Mouse (Mus musculus): ENCODE results near the gene Snd1. TPM values are rescaled to one million over a fixed set of nuclear protein-coding genes. Genes with fewer than 3 reads are reported as not detected.

Snd1 gene
- polyA plus RNA-seq, 1 experiment from 2014 or later = 110 TPM

- H3K9me3 ChIP-seq = no peaks in the 10 kb centered on the region
These were observed 399.8 kb downstream of the Snd1 start for GRCm38 (mm10) chr6:28874759-28875158.

GRCm38 (mm10) chr6:28875333-28875732 is 400.4 kb downstream of the Snd1 start:
- peaks cover 74% of the 10 kb centered on the region for H3K4me1 ChIP-seq
- no peaks in the 10 kb centered on the region for H3K27me3 ChIP-seq (ENCODE audit: poor library complexity, severe bottlenecking)
- H3K9me3 ChIP-seq = no peaks in the 10 kb centered on the region
- H3K27ac ChIP-seq = no peak overlapping the region
- H3K36me3 ChIP-seq (replicated peaks) = peaks cover 23% of the 10 kb centered on the region
- no peak overlapping the region for H3K4me3 ChIP-seq
- WGBS = 95% methylated on average over 1 of the region's 1 CpGs
- no peak for DNase-seq (ENCODE audit: extremely low spot score, low spot score)

More at GRCm38 (mm10) chr6:28874759-28875158, 399.8 kb downstream of the Snd1 start:
- 91% methylated on average over 5 of the region's 5 CpGs for WGBS
- Histone ChIP-seq H3K27me3 (ENCODE audit: poor library complexity, severe bottlenecking) (no peaks in the 10 kb centered on the region), H3K36me3 (replicated peaks) (peaks cover 17% of the 10 kb centered on the region), H3K27ac (no peak overlapping the region), H3K4me3 (no peak overlapping the region), H3K4me1 (peaks cover 68% of the 10 kb centered on the region)
- no peak for DNase-seq (ENCODE audit: extremely low spot score, low spot score)

- Histone ChIP-seq H3K36me3 (replicated peaks) (peaks cover 27% of the 10 kb centered on the region), H3K9me3 (no peaks in the 10 kb centered on the region), H3K27me3 (ENCODE audit: poor library complexity, severe bottlenecking) (no peaks in the 10 kb centered on the region), H3K4me1 (peaks cover 86% of the 10 kb centered on the region), H3K4me3 (no peak overlapping the region), H3K27ac (no peak overlapping the region)
- DNase-seq (ENCODE audit: extremely low spot score, low spot score) = no peak
- WGBS = 28% methylated on average over 3 of the region's 3 CpGs
These were observed 401.6 kb downstream of the Snd1 start for GRCm38 (mm10) chr6:28876492-28876891.

- H3K4me1 ChIP-seq = peaks cover 74% of the 10 kb centered on the region
- H3K27ac ChIP-seq = peak overlapping the region; percentile 80
- H3K27me3 ChIP-seq (ENCODE audit: poor library complexity, severe bottlenecking) = no peaks in the 10 kb centered on the region
- DNase-seq (ENCODE audit: extremely low spot score, low spot score) = peak; percentile 44
- peaks cover 35% of the 10 kb centered on the region for H3K36me3 ChIP-seq (replicated peaks)
- H3K9me3 ChIP-seq = no peaks in the 10 kb centered on the region
- no peak overlapping the region for H3K4me3 ChIP-seq
- 23% methylated on average over 7 of the region's 7 CpGs for WGBS
These were observed 403.2 kb downstream of the Snd1 start for GRCm38 (mm10) chr6:28877945-28878666.

GRCm38 (mm10) chr6:28879315-28879714 is 404.4 kb downstream of the Snd1 start:
- Histone ChIP-seq H3K36me3 (replicated peaks) (peaks cover 47% of the 10 kb centered on the region), H3K27me3 (ENCODE audit: poor library complexity, severe bottlenecking) (no peaks in the 10 kb centered on the region), H3K27ac (no peak overlapping the region), H3K4me1 (peaks cover 62% of the 10 kb centered on the region), H3K4me3 (no peak overlapping the region), H3K9me3 (no peaks in the 10 kb centered on the region)
- 79% methylated on average over 8 of the region's 8 CpGs for WGBS
- DNase-seq (ENCODE audit: extremely low spot score, low spot score) = no peak

GRCm38 (mm10) chr6:28880909-28881308 is 406.0 kb downstream of the Snd1 start:
- Histone ChIP-seq H3K4me1 (peaks cover 57% of the 10 kb centered on the region), H3K9me3 (no peaks in the 10 kb centered on the region), H3K4me3 (no peak overlapping the region), H3K27ac (no peak overlapping the region), H3K36me3 (replicated peaks) (peaks cover 53% of the 10 kb centered on the region), H3K27me3 (ENCODE audit: poor library complexity, severe bottlenecking) (no peaks in the 10 kb centered on the region)
- no peak for DNase-seq (ENCODE audit: extremely low spot score, low spot score)
- WGBS = 84% methylated on average over 4 of the region's 4 CpGs

- no peak overlapping the region for H3K4me3 ChIP-seq
- 78% methylated on average over 5 of the region's 5 CpGs for WGBS
- peaks cover 31% of the 10 kb centered on the region for H3K4me1 ChIP-seq
- H3K27me3 ChIP-seq (ENCODE audit: poor library complexity, severe bottlenecking) = no peaks in the 10 kb centered on the region
- peaks cover 71% of the 10 kb centered on the region for H3K36me3 ChIP-seq (replicated peaks)
- no peak overlapping the region for H3K27ac ChIP-seq
- no peaks in the 10 kb centered on the region for H3K9me3 ChIP-seq
- DNase-seq (ENCODE audit: extremely low spot score, low spot score) = no peak
These were observed 408.6 kb downstream of the Snd1 start for GRCm38 (mm10) chr6:28883518-28883917.

- 90% methylated on average over 7 of the region's 7 CpGs for WGBS
- H3K4me3 ChIP-seq = no peak overlapping the region
- no peak overlapping the region for H3K27ac ChIP-seq
- H3K27me3 ChIP-seq (ENCODE audit: poor library complexity, severe bottlenecking) = no peaks in the 10 kb centered on the region
- DNase-seq (ENCODE audit: extremely low spot score, low spot score) = no peak
- H3K36me3 ChIP-seq (replicated peaks) = peaks cover 86% of the 10 kb centered on the region
- H3K9me3 ChIP-seq = no peaks in the 10 kb centered on the region
- peaks cover 19% of the 10 kb centered on the region for H3K4me1 ChIP-seq
These were observed 411.9 kb downstream of the Snd1 start for GRCm38 (mm10) chr6:28886724-28887440.

GRCm38 (mm10) chr6:28890426-28890825 is 415.5 kb downstream of the Snd1 start:
- H3K4me3 ChIP-seq = no peak overlapping the region
- 90% methylated on average over 6 of the region's 6 CpGs for WGBS
- peaks cover 27% of the 10 kb centered on the region for H3K4me1 ChIP-seq
- no peaks in the 10 kb centered on the region for H3K9me3 ChIP-seq
- peaks cover 63% of the 10 kb centered on the region for H3K36me3 ChIP-seq (replicated peaks)
- no peak overlapping the region for H3K27ac ChIP-seq
- DNase-seq (ENCODE audit: extremely low spot score, low spot score) = no peak
- no peaks in the 10 kb centered on the region for H3K27me3 ChIP-seq (ENCODE audit: poor library complexity, severe bottlenecking)

- Histone ChIP-seq H3K36me3 (replicated peaks) (peaks cover 52% of the 10 kb centered on the region), H3K4me1 (peaks cover 36% of the 10 kb centered on the region), H3K9me3 (no peaks in the 10 kb centered on the region), H3K27me3 (ENCODE audit: poor library complexity, severe bottlenecking) (no peaks in the 10 kb centered on the region), H3K27ac (no peak overlapping the region), H3K4me3 (no peak overlapping the region)
- no peak for DNase-seq (ENCODE audit: extremely low spot score, low spot score)
- WGBS = 72% methylated on average over 9 of the region's 9 CpGs
These were observed 416.5 kb downstream of the Snd1 start for GRCm38 (mm10) chr6:28891480-28891879.

GRCm38 (mm10) chr6:28895004-28895515 is 420.1 kb downstream of the Snd1 start:
- DNase-seq (ENCODE audit: extremely low spot score, low spot score) = no peak
- Histone ChIP-seq H3K27me3 (ENCODE audit: poor library complexity, severe bottlenecking) (no peaks in the 10 kb centered on the region), H3K36me3 (replicated peaks) (peaks cover 19% of the 10 kb centered on the region), H3K4me1 (peaks cover 60% of the 10 kb centered on the region), H3K4me3 (no peak overlapping the region), H3K27ac (no peak overlapping the region), H3K9me3 (no peaks in the 10 kb centered on the region)
- 84% methylated on average over 12 of the region's 12 CpGs for WGBS

- H3K4me3 ChIP-seq = no peak overlapping the region
- DNase-seq (ENCODE audit: extremely low spot score, low spot score) = no peak
- peaks cover 12% of the 10 kb centered on the region for H3K36me3 ChIP-seq (replicated peaks)
- 82% methylated on average over 6 of the region's 6 CpGs for WGBS
- H3K4me1 ChIP-seq = peaks cover 53% of the 10 kb centered on the region
- no peaks in the 10 kb centered on the region for H3K9me3 ChIP-seq
- no peak overlapping the region for H3K27ac ChIP-seq
- no peaks in the 10 kb centered on the region for H3K27me3 ChIP-seq (ENCODE audit: poor library complexity, severe bottlenecking)
These were observed 420.8 kb downstream of the Snd1 start for GRCm38 (mm10) chr6:28895726-28896125.

GRCm38 (mm10) chr6:28896762-28897320 is 421.9 kb downstream of the Snd1 start:
- no peak for DNase-seq (ENCODE audit: extremely low spot score, low spot score)
- 55% methylated on average over 5 of the region's 5 CpGs for WGBS
- Histone ChIP-seq H3K4me1 (peaks cover 42% of the 10 kb centered on the region), H3K4me3 (no peak overlapping the region), H3K27ac (no peak overlapping the region), H3K36me3 (replicated peaks) (peaks cover 8% of the 10 kb centered on the region), H3K27me3 (ENCODE audit: poor library complexity, severe bottlenecking) (no peaks in the 10 kb centered on the region), H3K9me3 (no peaks in the 10 kb centered on the region)
